Mouse (Mus musculus): ENCODE measurements around the gene Myom1.

GRCm38 (mm10) chr17:71145248-71145961, 143.0 kb downstream of the Myom1 start:
- no peak for TF ChIP-seq POLR2A (IDR thresholded peaks at IDR 0.05; ENCODE audit: borderline replicate concordance, low read depth, low read length)
- TF ChIP-seq CTCF (IDR thresholded peaks at IDR 0.05; ENCODE audit: low read depth, low read length) = no peak

Data from bone marrow macrophage, adult 2 months (primary cell).